Mouse (Mus musculus) thymus, postnatal 0 days (tissue): ENCODE measurements around the gene Abcc3. TPM values are rescaled to one million over a fixed set of nuclear protein-coding genes. Genes with fewer than 3 reads are reported as not detected.

Source experiments
- DNase-seq: peaks from one replicate; pipeline ENCODE4 v3.0.0-alpha.2; 2015; ENCODE audit warnings: low spot score
- polyA plus RNA-seq: library from polyadenylated mRNA; unstranded; fragments of >200 nt; fragmentation: Nextera tagmentation; extraction: Ambion mirVana; gene quantifications from 2 replicates; pipeline ENCODE4 v1.2.1, GENCODE M21; 2015

The Abcc3 gene
- polyA plus RNA-seq: 2.6 and 2.8 TPM in 2 replicates

- DNase-seq: peak; percentile 43
Observed at GRCm38 (mm10) chr11:94392672-94393109, at the start of gene Abcc3. TSS of gene Abcc3 (minus strand) at chr11:94392997.

GRCm38 (mm10) chr11:94441752-94442151 is 49.0 kb upstream of the Abcc3 start:
- DNase-seq: no peak

GRCm38 (mm10) chr11:94441122-94441521 is 48.3 kb upstream of the Abcc3 start:
- DNase-seq: no peak

- DNase-seq: no peak
Observed at GRCm38 (mm10) chr11:94440421-94440820, 47.6 kb upstream of the Abcc3 start.

GRCm38 (mm10) chr11:94429011-94429651 is 36.3 kb upstream of the Abcc3 start:
- DNase-seq: no peak

- DNase-seq: peak; percentile 13
Observed at GRCm38 (mm10) chr11:94428091-94428835, 35.5 kb upstream of the Abcc3 start.

GRCm38 (mm10) chr11:94425656-94426055 is 32.9 kb upstream of the Abcc3 start:
- no peak for DNase-seq

GRCm38 (mm10) chr11:94425215-94425614 is 32.4 kb upstream of the Abcc3 start:
- DNase-seq: no peak

- peak; percentile 58 for DNase-seq
Observed at GRCm38 (mm10) chr11:94424380-94424779, 31.6 kb upstream of the Abcc3 start.

- no peak for DNase-seq
Observed at GRCm38 (mm10) chr11:94423855-94424254, 31.1 kb upstream of the Abcc3 start.

GRCm38 (mm10) chr11:94420991-94421390 is 28.2 kb upstream of the Abcc3 start:
- no peak for DNase-seq

- DNase-seq: no peak
Observed at GRCm38 (mm10) chr11:94420325-94420724, 27.5 kb upstream of the Abcc3 start.

GRCm38 (mm10) chr11:94419004-94419727 is 26.4 kb upstream of the Abcc3 start:
- DNase-seq: no peak

- no peak for DNase-seq
Observed at GRCm38 (mm10) chr11:94414042-94414441, 21.2 kb upstream of the Abcc3 start.

GRCm38 (mm10) chr11:94413516-94413915 is 20.7 kb upstream of the Abcc3 start:
- DNase-seq: no peak

GRCm38 (mm10) chr11:94412998-94413469 is 20.2 kb upstream of the Abcc3 start:
- DNase-seq: no peak

- DNase-seq: no peak
Observed at GRCm38 (mm10) chr11:94412562-94412961, 19.8 kb upstream of the Abcc3 start.

- peak; percentile 27 for DNase-seq
Observed at GRCm38 (mm10) chr11:94407803-94408321, 15.1 kb upstream of the Abcc3 start.

- no peak for DNase-seq
Observed at GRCm38 (mm10) chr11:94405348-94405747, 12.6 kb upstream of the Abcc3 start.

- peak; percentile 80 for DNase-seq
Observed at GRCm38 (mm10) chr11:94404641-94405260, 12.0 kb upstream of the Abcc3 start.

- DNase-seq: no peak
Observed at GRCm38 (mm10) chr11:94404178-94404577, 11.4 kb upstream of the Abcc3 start.
